Mouse (Mus musculus) frontal cortex, adult 2 months (tissue): ENCODE results near the gene Sap30. TPM values are rescaled to one million over a fixed set of nuclear protein-coding genes. Genes with fewer than 3 reads are reported as not detected.
"Not testable (repeated sequence)": the region's sequence is repeated elsewhere in the genome, so short reads cannot be mapped to it uniquely, and the experiment has no call there.

Experiments used
- DNase-seq, 2 experiments: peaks; one replicate each; pipeline ENCODE4 v3.0.0; 2022; ENCODE audit warnings: low spot score in 1 of 2; ENCODE audit errors: extremely low spot score in 1 of 2
- polyA plus RNA-seq: library from polyadenylated mRNA; depleted of rRNA; stranded (reverse); fragments of >200 nt; gene quantifications from 2 replicates; pipeline ENCODE4 v1.2.3, GENCODE M21; 2012; rRNA removed

Sap30 gene
- polyA plus RNA-seq, 1 experiment, result 10.6 TPM

GRCm38 (mm10) chr8:57445901-57446300, 41.8 kb downstream of the Sap30 start:
- DNase-seq, result not testable (repeated sequence)

DNA sequence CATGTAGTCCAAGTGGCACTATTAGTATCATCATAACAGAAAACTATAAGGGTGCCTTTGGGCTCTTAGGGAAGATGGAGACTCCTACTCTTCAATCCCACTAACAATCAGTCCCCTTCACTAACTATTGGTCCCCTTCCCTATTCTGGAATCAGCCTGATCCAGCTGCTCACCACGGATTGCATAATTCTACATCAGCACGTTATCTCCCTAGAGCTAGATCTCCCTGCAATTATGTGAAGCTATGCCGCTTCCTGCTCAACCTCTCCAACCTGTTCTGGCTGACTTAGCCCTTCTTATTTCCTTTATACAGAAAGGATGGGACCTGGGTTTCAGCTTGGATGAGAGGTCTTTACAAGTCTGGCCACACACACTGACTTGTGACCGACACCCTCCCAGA, 44.4 kb downstream of the Sap30 start:
- no peak for DNase-seq

DNA sequence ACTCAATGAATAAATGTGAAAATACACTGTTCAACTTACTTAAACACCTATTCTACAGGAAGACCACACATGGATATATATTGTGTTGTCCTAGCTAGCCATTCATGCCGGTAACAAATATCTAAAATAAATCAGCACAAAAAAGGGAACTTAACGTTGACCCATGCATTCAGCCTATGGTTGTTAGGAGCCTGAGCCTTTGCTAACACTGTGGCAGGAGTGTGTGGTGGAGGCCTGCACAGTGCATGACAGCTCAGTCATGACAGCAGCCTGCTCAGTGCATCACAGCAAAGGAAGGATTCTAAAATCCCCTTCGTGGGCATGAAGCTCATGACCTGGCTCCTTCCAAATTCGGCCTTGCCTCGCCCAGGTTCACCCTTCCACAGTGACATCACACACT, 46.1 kb downstream of the Sap30 start:
- DNase-seq, result no peak

- DNase-seq, result no peak
Measured at GRCm38 (mm10) chr8:57441131-57441530, 46.5 kb downstream of the Sap30 start.

- DNase-seq, result no peak
Measured at GRCm38 (mm10) chr8:57436437-57436796, 51.2 kb downstream of the Sap30 start.

- DNase-seq, result peak; percentile 74 to 80
Measured at GRCm38 (mm10) chr8:57435768-57436436, 51.8 kb downstream of the Sap30 start.

- no peak for DNase-seq
Measured at GRCm38 (mm10) chr8:57432802-57433201, 54.9 kb downstream of the Sap30 start.

Other genes with a start within 250 kb of the Sap30 start
- gene Hand2, start 166.9 kb downstream of the Sap30 start, polyA plus RNA-seq, result 0.04 and 0.38 TPM in 2 replicates
- 78.7 and 95.9 TPM in 2 replicates for gene Scrg1, start 31.9 kb downstream of the Sap30 start, polyA plus RNA-seq
- 7.4 and 8.3 TPM in 2 replicates for gene Hmgb2, start 24.0 kb upstream of the Sap30 start, polyA plus RNA-seq
- 6.8 and 8.9 TPM in 2 replicates for gene Galnt7, start 165.2 kb upstream of the Sap30 start, polyA plus RNA-seq